Mouse (Mus musculus): ENCODE measurements around the gene Serf2. TPM values are rescaled to one million over a fixed set of nuclear protein-coding genes. Genes with fewer than 3 reads are reported as not detected.
A peak's percentile ranks its signal among the peaks of the same experiment; 100 is the strongest.

Gene Serf2
- polyA plus RNA-seq, 1 experiment from 2014 or later: 538 TPM

- WGBS: 91% methylated on average over 6 of the region's 6 CpGs
- ATAC-seq (ENCODE audit: insufficient number of reproducible peaks, low FRiP score, low TSS enrichment, low read depth) (no peak), DNase-seq (ENCODE audit: low spot score) (no peak)
- peaks cover 10% of the 10 kb centered on the region; the same call in 1 of the 2 replicates for H3K36me3 ChIP-seq (ENCODE audit: control insufficient read depth, insufficient read depth, low read length)
- H3K27ac ChIP-seq (replicated peaks; ENCODE audit: low read depth, low read length): no peak overlapping the region
- H3K27me3 ChIP-seq (ENCODE audit: control insufficient read depth, insufficient read depth, low read length): no peaks in the 10 kb centered on the region
- no peak overlapping the region for H3K9ac ChIP-seq (ENCODE audit: low read length)
- H3K4me2 ChIP-seq (ENCODE audit: low read depth, severe bottlenecking): no peak overlapping the region
- no peaks in the 10 kb centered on the region for H3K9me3 ChIP-seq (ENCODE audit: control insufficient read depth, low read length)
- H3K4me3 ChIP-seq (ENCODE audit: low read depth, low read length): no peak overlapping the region
- peaks cover 6% of the 10 kb centered on the region; the same call in 1 of the 2 replicates for H3K4me1 ChIP-seq (ENCODE audit: control insufficient read depth, insufficient read depth, low read length)
Measured at GRCm38 (mm10) chr2:121416356-121416755, 32.6 kb upstream of the Serf2 start.

DNA sequence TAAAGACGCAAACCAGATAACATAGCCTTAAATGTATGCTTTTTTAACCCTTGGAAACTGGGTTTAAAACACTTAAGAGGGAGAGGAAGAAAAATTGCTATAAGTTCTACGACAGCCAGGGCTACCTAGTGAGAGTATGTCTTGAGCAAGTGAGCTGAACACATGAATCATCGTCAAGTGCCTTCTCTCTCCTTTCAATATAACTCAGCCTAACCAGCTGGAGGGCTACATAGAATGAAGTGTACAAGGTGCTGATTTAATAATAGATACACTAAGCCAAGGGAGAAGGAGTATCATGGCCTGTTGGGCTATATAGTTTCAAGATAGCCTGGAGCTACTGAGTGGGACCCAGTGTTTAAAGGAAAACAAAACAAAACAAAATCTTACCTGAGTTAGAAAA, 30.5 kb upstream of the Serf2 start:
- Histone ChIP-seq H3K4me1 (ENCODE audit: control insufficient read depth, insufficient read depth, low read length) (peaks cover 6% of the 10 kb centered on the region; the same call in 1 of the 2 replicates), H3K4me3 (ENCODE audit: low read depth, low read length) (no peak overlapping the region), H3K4me2 (ENCODE audit: low read depth, severe bottlenecking) (no peak overlapping the region), H3K36me3 (ENCODE audit: control insufficient read depth, insufficient read depth, low read length) (peaks cover 16% of the 10 kb centered on the region; the same call in 1 of the 2 replicates), H3K9me3 (ENCODE audit: control insufficient read depth, low read length) (no peaks in the 10 kb centered on the region), H3K9ac (ENCODE audit: low read length) (no peak overlapping the region), H3K27ac (replicated peaks; ENCODE audit: low read depth, low read length) (no peak overlapping the region), H3K27me3 (ENCODE audit: control insufficient read depth, insufficient read depth, low read length) (no peaks in the 10 kb centered on the region)
- DNase-seq (ENCODE audit: low spot score) (no peak), ATAC-seq (ENCODE audit: insufficient number of reproducible peaks, low FRiP score, low TSS enrichment, low read depth) (no peak)
- 97% methylated on average over 3 of the region's 3 CpGs for WGBS

- no peaks in the 10 kb centered on the region for H3K27me3 ChIP-seq (ENCODE audit: control insufficient read depth, insufficient read depth, low read length)
- ATAC-seq (ENCODE audit: insufficient number of reproducible peaks, low FRiP score, low TSS enrichment, low read depth) (no peak), DNase-seq (ENCODE audit: low spot score) (no peak)
- no peak overlapping the region for H3K9ac ChIP-seq (ENCODE audit: low read length)
- no peaks in the 10 kb centered on the region for H3K4me1 ChIP-seq (ENCODE audit: control insufficient read depth, insufficient read depth, low read length)
- 96% methylated on average over 2 of the region's 2 CpGs for WGBS
- no peak overlapping the region for H3K4me2 ChIP-seq (ENCODE audit: low read depth, severe bottlenecking)
- peaks cover 18% of the 10 kb centered on the region; the same call in 1 of the 2 replicates for H3K36me3 ChIP-seq (ENCODE audit: control insufficient read depth, insufficient read depth, low read length)
- no peak overlapping the region for H3K4me3 ChIP-seq (ENCODE audit: low read depth, low read length)
- no peak overlapping the region for H3K27ac ChIP-seq (replicated peaks; ENCODE audit: low read depth, low read length)
- H3K9me3 ChIP-seq (ENCODE audit: control insufficient read depth, low read length): no peaks in the 10 kb centered on the region
Measured at GRCm38 (mm10) chr2:121423166-121423565, 25.8 kb upstream of the Serf2 start.

GRCm38 (mm10) chr2:121425890-121426289, 23.1 kb upstream of the Serf2 start:
- WGBS: 96% methylated on average over 2 of the region's 2 CpGs
- peaks cover 24% of the 10 kb centered on the region for H3K36me3 ChIP-seq (ENCODE audit: control insufficient read depth, insufficient read depth, low read length)
- no peaks in the 10 kb centered on the region for H3K9me3 ChIP-seq (ENCODE audit: control insufficient read depth, low read length)
- H3K4me1 ChIP-seq (ENCODE audit: control insufficient read depth, insufficient read depth, low read length): no peaks in the 10 kb centered on the region
- H3K4me2 ChIP-seq (ENCODE audit: low read depth, severe bottlenecking): no peak overlapping the region
- no peak overlapping the region for H3K27ac ChIP-seq (replicated peaks; ENCODE audit: low read depth, low read length)
- DNase-seq (ENCODE audit: low spot score): no peak
- H3K9ac ChIP-seq (ENCODE audit: low read length): no peak overlapping the region
- H3K27me3 ChIP-seq (ENCODE audit: control insufficient read depth, insufficient read depth, low read length): no peaks in the 10 kb centered on the region
- H3K4me3 ChIP-seq (ENCODE audit: low read depth, low read length): no peak overlapping the region
- ATAC-seq (ENCODE audit: insufficient number of reproducible peaks, low FRiP score, low TSS enrichment, low read depth): no peak

GRCm38 (mm10) chr2:121434854-121435253, 14.1 kb upstream of the Serf2 start:
- Histone ChIP-seq H3K27me3 (ENCODE audit: control insufficient read depth, insufficient read depth, low read length) (no peaks in the 10 kb centered on the region), H3K4me1 (ENCODE audit: control insufficient read depth, insufficient read depth, low read length) (no peaks in the 10 kb centered on the region), H3K27ac (replicated peaks; ENCODE audit: low read depth, low read length) (no peak overlapping the region), H3K4me2 (ENCODE audit: low read depth, severe bottlenecking) (no peak overlapping the region), H3K36me3 (ENCODE audit: control insufficient read depth, insufficient read depth, low read length) (peaks cover 44% of the 10 kb centered on the region; the same call in 1 of the 2 replicates), H3K4me3 (ENCODE audit: low read depth, low read length) (no peak overlapping the region), H3K9ac (ENCODE audit: low read length) (no peak overlapping the region), H3K9me3 (ENCODE audit: control insufficient read depth, low read length) (no peaks in the 10 kb centered on the region)
- ATAC-seq (ENCODE audit: insufficient number of reproducible peaks, low FRiP score, low TSS enrichment, low read depth) (no peak), DNase-seq (ENCODE audit: low spot score) (no peak)
- WGBS: 100% methylated on average over 1 of the region's 1 CpGs

GRCm38 (mm10) chr2:121439746-121440145, 9.2 kb upstream of the Serf2 start:
- WGBS: 73% methylated on average over 4 of the region's 4 CpGs
- H3K36me3 ChIP-seq (ENCODE audit: control insufficient read depth, insufficient read depth, low read length): peaks cover 16% of the 10 kb centered on the region; the same call in 1 of the 2 replicates
- H3K27me3 ChIP-seq (ENCODE audit: control insufficient read depth, insufficient read depth, low read length): no peaks in the 10 kb centered on the region

DNA sequence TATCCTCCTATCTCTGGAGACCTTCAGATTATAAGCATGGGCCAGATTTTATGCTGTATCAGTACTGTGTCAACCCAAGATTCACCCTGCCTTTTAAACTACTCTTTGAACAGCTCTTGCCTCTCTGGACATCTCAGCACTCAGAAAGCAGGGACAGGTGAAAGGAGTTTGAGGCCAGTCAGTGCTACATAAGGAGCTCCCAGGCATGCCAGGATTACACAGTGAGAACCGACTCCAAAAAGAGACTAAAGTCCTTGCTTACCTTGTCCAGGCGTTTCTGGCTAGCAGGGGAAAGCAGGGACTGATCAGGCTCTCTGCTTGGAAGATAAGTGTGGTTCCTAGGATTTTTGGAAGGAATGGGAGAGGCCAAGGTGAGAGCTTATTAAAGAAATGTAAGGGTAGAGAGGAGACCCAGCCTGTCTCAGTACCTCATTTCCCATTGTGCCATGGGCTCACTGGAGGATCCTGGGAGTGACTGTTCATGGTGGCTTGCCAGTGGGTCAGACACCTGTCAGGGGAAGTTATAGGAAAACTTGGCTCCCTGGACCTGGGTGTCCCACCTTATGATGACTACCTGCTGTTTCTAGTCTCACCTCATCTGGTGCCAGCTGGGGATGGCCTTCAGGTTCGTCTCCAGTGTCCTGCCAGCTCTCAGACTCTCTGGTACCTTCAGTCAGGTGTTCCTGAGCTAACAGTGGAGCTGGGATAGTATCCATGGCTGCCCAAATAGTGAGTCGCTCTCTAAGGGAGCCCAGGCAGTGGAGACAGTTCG, 8.0 kb upstream of the Serf2 start:
- no peak overlapping the region for H3K9ac ChIP-seq (ENCODE audit: low read length)
- H3K27ac ChIP-seq (replicated peaks; ENCODE audit: low read depth, low read length): no peak overlapping the region
- H3K4me1 ChIP-seq (ENCODE audit: control insufficient read depth, insufficient read depth, low read length): 0 out of 2 replicates have a peak, but pooled peaks cover 5% of the 10 kb centered on the region
- no peak for DNase-seq (ENCODE audit: low spot score)
- H3K4me2 ChIP-seq (ENCODE audit: low read depth, severe bottlenecking): no peak overlapping the region
- H3K27me3 ChIP-seq (ENCODE audit: control insufficient read depth, insufficient read depth, low read length): no peaks in the 10 kb centered on the region
- H3K9me3 ChIP-seq (ENCODE audit: control insufficient read depth, low read length): no peaks in the 10 kb centered on the region
- 58% methylated on average over 5 of the region's 5 CpGs for WGBS
- H3K36me3 ChIP-seq (ENCODE audit: control insufficient read depth, insufficient read depth, low read length): peaks cover 9% of the 10 kb centered on the region; the same call in 1 of the 2 replicates
- H3K4me3 ChIP-seq (ENCODE audit: low read depth, low read length): no peak overlapping the region
- no peak for ATAC-seq (ENCODE audit: insufficient number of reproducible peaks, low FRiP score, low TSS enrichment, low read depth)

More at GRCm38 (mm10) chr2:121439746-121440145, 9.2 kb upstream of the Serf2 start:
- Histone ChIP-seq H3K9ac (ENCODE audit: low read length) (no peak overlapping the region), H3K4me3 (ENCODE audit: low read depth, low read length) (no peak overlapping the region), H3K4me2 (ENCODE audit: low read depth, severe bottlenecking) (no peak overlapping the region), H3K9me3 (ENCODE audit: control insufficient read depth, low read length) (no peaks in the 10 kb centered on the region), H3K4me1 (ENCODE audit: control insufficient read depth, insufficient read depth, low read length) (0 out of 2 replicates have a peak, but pooled peaks cover 5% of the 10 kb centered on the region), H3K27ac (replicated peaks; ENCODE audit: low read depth, low read length) (no peak overlapping the region)
- DNase-seq (ENCODE audit: low spot score): no peak
- no peak for ATAC-seq (ENCODE audit: insufficient number of reproducible peaks, low FRiP score, low TSS enrichment, low read depth)

DNA sequence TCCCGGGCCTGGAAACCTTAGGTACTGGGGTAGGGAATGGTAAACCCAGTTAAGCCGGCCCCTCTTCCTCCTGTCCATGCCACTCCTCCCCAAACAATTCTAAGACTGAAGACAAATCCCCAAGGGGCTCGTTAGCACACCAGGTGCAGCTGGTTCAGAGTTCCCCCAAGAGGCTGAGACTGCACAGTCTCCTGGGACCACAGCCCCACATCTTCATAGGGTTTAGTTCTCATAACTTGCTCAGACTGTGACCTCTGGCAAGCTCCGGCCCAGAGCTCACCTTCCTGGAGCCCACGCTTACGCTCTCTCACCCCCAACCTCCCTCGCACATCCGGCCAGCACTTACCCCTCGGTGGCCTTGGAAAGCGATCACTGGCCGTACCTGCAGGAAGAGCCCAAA, 7.2 kb upstream of the Serf2 start:
- peak overlapping the region; percentile 91 for H3K4me2 ChIP-seq (ENCODE audit: low read depth, severe bottlenecking)
- H3K36me3 ChIP-seq (ENCODE audit: control insufficient read depth, insufficient read depth, low read length): peaks cover 7% of the 10 kb centered on the region; the same call in 1 of the 2 replicates
- H3K4me1 ChIP-seq (ENCODE audit: control insufficient read depth, insufficient read depth, low read length): 0 out of 2 replicates have a peak, but pooled peaks cover 5% of the 10 kb centered on the region
- DNase-seq (ENCODE audit: low spot score): no peak
- WGBS: 8% methylated on average over 11 of the region's 11 CpGs
- H3K9me3 ChIP-seq (ENCODE audit: control insufficient read depth, low read length): no peaks in the 10 kb centered on the region
- peak; percentile 32; the same call in 1 of the 2 replicates for ATAC-seq (ENCODE audit: insufficient number of reproducible peaks, low FRiP score, low TSS enrichment, low read depth)
- H3K27me3 ChIP-seq (ENCODE audit: control insufficient read depth, insufficient read depth, low read length): no peaks in the 10 kb centered on the region
- H3K9ac ChIP-seq (ENCODE audit: low read length): peak overlapping the region; percentile 47
- H3K27ac ChIP-seq (replicated peaks; ENCODE audit: low read depth, low read length): no peak overlapping the region
- H3K4me3 ChIP-seq (ENCODE audit: low read depth, low read length): peak overlapping the region; percentile 35
